Mouse (Mus musculus) v-Abl transformed pro-B cells (cell line): ENCODE data around the gene C2cd2l.
"Not testable (repeated sequence)": the region's sequence is repeated elsewhere in the genome, so short reads cannot be mapped to it uniquely, and the experiment has no call there.

ENCODE experiments used
- in situ Hi-C, 2 experiments: fragments of 400-800 bp; cut with MboI; formaldehyde crosslinking; loops; one replicate each; pipeline ENCODE4 v1.15.1; 2025; ENCODE audit not compliant: unreplicated experiment in 2 of 2

The C2cd2l gene

GRCm38 (mm10) chr9:44337436-44338169 lies 17.5 kb upstream of the C2cd2l start:
- in situ Hi-C loops, result no loop called here

GRCm38 (mm10) chr9:44336964-44337363 lies 16.9 kb upstream of the C2cd2l start:
- in situ Hi-C loops, result no loop called here

GRCm38 (mm10) chr9:44336513-44336912 lies 16.4 kb upstream of the C2cd2l start:
- in situ Hi-C loops, result not testable (repeated sequence)

GRCm38 (mm10) chr9:44336093-44336406 lies 16.0 kb upstream of the C2cd2l start:
- in situ Hi-C loops, result no loop called here

- in situ Hi-C loops, result no loop called here
Measured at GRCm38 (mm10) chr9:44335331-44336092, 15.4 kb upstream of the C2cd2l start.

GRCm38 (mm10) chr9:44334396-44335330 lies 14.6 kb upstream of the C2cd2l start, which contains the start of gene H2afx:
Gene H2afx (plus strand): TSS chr9:44334694.
- in situ Hi-C loops, result no loop called here

GRCm38 (mm10) chr9:44332918-44333638 lies 13.0 kb upstream of the C2cd2l start:
- in situ Hi-C loops, result no loop called here

GRCm38 (mm10) chr9:44330736-44331135 lies 10.7 kb upstream of the C2cd2l start:
- in situ Hi-C loops, result no loop called here

GRCm38 (mm10) chr9:44327926-44328325 lies 7.8 kb upstream of the C2cd2l start:
- in situ Hi-C loops, result no loop called here

- in situ Hi-C loops, result no loop called here
Measured at GRCm38 (mm10) chr9:44327064-44327711, 7.1 kb upstream of the C2cd2l start.

GRCm38 (mm10) chr9:44326371-44327063 lies 6.4 kb upstream of the C2cd2l start:
- in situ Hi-C loops, result no loop called here

GRCm38 (mm10) chr9:44325768-44326370 lies 5.8 kb upstream of the C2cd2l start, which contains the start of gene Dpagt1:
Gene Dpagt1 (plus strand): TSS chr9:44326019.
- in situ Hi-C loops, result no loop called here

GRCm38 (mm10) chr9:44325032-44325767 lies 5.1 kb upstream of the C2cd2l start:
- in situ Hi-C loops, result not testable (repeated sequence)

- in situ Hi-C loops, result no loop called here
Measured at GRCm38 (mm10) chr9:44324147-44324546, 4.1 kb upstream of the C2cd2l start.

- in situ Hi-C loops, result not testable (repeated sequence)
Measured at GRCm38 (mm10) chr9:44323656-44324055, 3.6 kb upstream of the C2cd2l start.

- in situ Hi-C loops, result no loop called here
Measured at GRCm38 (mm10) chr9:44320799-44321133, 681 bp upstream of the C2cd2l start.

GRCm38 (mm10) chr9:44319105-44319886 lies 789 bp downstream of the C2cd2l start:
- in situ Hi-C loops, result no loop called here

GRCm38 (mm10) chr9:44318826-44319095 lies 1.3 kb downstream of the C2cd2l start:
- in situ Hi-C loops, result no loop called here
